Mouse (Mus musculus): ENCODE data around the gene Lancl2. TPM values are rescaled to one million over a fixed set of nuclear protein-coding genes. Genes with fewer than 3 reads are reported as not detected.

Gene Lancl2
- polyA plus RNA-seq (2017; shearing (Covaris generic)): 4.9 TPM

DNA sequence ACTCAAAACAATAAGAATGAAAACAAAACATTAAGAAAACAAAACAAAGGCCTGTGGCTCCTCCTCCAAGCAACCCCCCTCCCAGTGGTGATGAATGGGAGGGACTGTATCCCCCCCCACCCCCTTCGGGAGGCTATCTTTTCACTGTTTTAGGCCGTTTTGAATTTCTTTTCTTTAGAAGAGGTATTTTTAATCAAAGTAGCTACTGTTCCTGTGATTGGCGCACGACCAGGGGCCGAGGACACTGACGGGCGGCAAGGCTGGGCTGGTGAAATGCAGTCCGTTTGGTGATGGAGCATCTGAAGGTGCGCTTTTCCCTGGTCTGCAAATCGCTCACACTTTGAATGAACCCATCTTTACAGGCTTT is at the start of gene Lancl2:
Lancl2 (plus strand) TSS at position 165 of the 367 bp plus-strand sequence.

DNA sequence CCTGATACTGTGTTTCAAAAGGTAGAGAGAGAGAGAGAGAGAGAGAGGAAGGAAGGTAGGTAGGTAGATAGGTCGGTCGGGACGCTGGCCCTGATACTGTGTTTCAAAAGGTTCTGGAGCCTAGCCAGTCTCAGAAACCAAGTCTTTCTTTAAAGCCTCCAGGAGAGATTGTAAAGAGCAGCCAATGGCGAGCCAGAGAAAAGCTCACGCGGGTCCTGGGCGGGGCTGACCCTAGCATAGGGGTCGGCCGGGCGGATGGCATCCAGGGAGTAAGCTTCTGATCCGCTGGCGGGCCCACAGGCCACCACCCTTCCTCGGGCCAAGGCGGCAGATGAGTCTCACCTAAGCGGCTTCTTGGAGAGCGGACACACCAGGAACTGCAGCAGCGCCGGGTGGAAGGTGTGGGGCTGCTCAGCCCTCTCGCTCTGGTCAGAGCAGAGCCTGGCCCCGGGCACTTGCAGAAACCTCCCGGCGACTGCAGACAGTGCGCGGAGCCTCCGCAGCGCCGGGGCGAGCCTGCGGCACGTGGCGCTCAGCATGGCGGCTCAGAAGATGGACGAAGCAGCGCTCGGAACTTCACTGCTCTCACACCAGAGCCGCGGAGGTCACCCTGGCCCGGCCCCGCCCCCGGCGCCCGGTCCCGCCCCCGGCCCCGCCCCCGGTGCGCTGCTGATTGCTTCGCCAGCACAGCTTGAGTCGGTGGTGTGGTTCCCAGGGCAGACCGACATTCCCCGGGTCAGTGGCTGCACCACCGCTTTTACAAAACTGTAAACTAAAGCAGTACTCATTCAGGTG is 10.7 kb upstream of the Lancl2 start, which contains the start of gene Pyurf:
Pyurf (minus strand) TSS at position 612 of the 795 bp plus-strand sequence.

Other genes starting within 250 kb of the Lancl2 start
- gene Ppm1k, start 167.1 kb upstream of the Lancl2 start, polyA plus RNA-seq (2017; shearing (Covaris generic)): 13.7 TPM
- 24.4 TPM for gene Herc6, start 121.5 kb upstream of the Lancl2 start, polyA plus RNA-seq (2017; shearing (Covaris generic))
- gene Pyurf, start 10.5 kb upstream of the Lancl2 start, polyA plus RNA-seq (2017; shearing (Covaris generic)): 5.3 TPM
- gene Vopp1, start 122.6 kb downstream of the Lancl2 start, polyA plus RNA-seq (2017; shearing (Covaris generic)): 42.7 TPM
- gene Vmn1r21, start 147.8 kb downstream of the Lancl2 start, polyA plus RNA-seq (2017; shearing (Covaris generic)): not detected
- gene Vmn1r22, start 205.5 kb downstream of the Lancl2 start, polyA plus RNA-seq (2017; shearing (Covaris generic)): 0.11 TPM
- gene Vmn1r23, start 224.3 kb downstream of the Lancl2 start, polyA plus RNA-seq (2017; shearing (Covaris generic)): not detected

All from naive thymus-derived CD4-positive, alpha-beta T cell, adult 5 months (primary cell).